Mouse (Mus musculus) C2C12 (cell line): ENCODE measurements around the gene Heatr4.

ENCODE experiments used
- CEBPB ChIP-seq: IDR thresholded peaks from one replicate; pipeline ENCODE4 v1.6.1; 2011; ENCODE audit warnings: low read depth, mild to moderate bottlenecking, control low read depth, moderate library complexity
- CTCF ChIP-seq: IDR thresholded peaks from one replicate; pipeline ENCODE4 v1.5.1; 2011; ENCODE audit not compliant: control insufficient read depth, insufficient read depth, insufficient read length
- FOSL1 ChIP-seq: IDR thresholded peaks from one replicate; pipeline ENCODE4 v1.8.0; 2011; ENCODE audit warnings: mild to moderate bottlenecking, low read length; ENCODE audit not compliant: poor library complexity, insufficient read depth, severe bottlenecking
- MAX ChIP-seq: IDR thresholded peaks from one replicate; pipeline ENCODE4 v1.6.1; 2011; ENCODE audit warnings: mild to moderate bottlenecking, control low read depth
- MYOD1 ChIP-seq: IDR thresholded peaks from one replicate; pipeline ENCODE4 v1.6.1; 2011; ENCODE audit warnings: low read depth; ENCODE audit not compliant: control insufficient read depth, insufficient read length
- USF1 ChIP-seq: IDR thresholded peaks from one replicate; pipeline ENCODE4 v1.6.1; 2011; ENCODE audit warnings: low read depth, mild to moderate bottlenecking, control low read depth, moderate library complexity

DNA sequence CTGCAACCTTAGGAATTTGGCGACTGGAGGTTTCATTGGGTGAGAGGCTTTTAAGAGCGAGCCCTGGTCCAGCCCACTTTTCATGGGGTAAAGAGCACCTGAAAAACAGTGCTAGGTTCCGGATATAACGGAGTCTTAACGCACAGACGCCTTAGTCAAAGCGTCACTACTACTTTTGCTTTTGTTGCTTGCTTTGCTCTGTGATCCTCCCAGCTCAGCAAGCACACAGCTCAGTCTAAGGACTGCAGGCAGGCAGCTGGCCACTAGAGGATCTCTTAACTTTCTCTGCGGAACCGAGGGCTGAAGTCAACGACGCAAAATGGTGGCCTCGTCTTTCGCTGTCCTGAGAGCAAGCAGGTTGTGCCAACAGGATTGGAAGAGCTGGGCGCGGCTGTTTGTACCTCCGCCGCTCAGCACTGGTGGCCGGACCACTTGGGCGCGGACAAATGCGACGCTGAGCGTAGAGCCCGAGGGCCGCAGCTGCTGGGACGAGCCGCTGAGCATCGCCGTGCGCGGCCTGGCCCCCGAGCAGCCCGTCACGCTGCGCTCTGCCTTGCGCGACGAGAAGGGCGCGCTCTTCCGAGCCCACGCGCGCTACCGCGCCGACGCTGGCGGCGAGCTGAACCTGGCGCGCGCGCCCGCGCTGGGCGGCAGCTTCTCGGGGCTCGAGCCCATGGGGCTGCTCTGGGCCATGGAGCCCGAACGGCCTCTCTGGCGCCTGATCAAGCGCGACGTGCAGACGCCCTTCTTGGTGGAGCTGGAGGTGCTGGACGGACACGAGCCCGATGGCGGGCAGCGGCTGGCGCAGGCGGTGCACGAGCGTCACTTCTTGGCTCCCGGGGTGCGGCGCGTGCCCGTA, 3.2 kb upstream of the Heatr4 start, which contains the start of gene Acot2:
- TF ChIP-seq CTCF, result no peak
- TF ChIP-seq USF1, result no peak
- no peak for TF ChIP-seq MYOD1
- TF ChIP-seq FOSL1, result no peak
- no peak for TF ChIP-seq CEBPB
- no peak for TF ChIP-seq MAX
